Mouse (Mus musculus) cerebral cortex, adult 2 months (tissue): ENCODE measurements around the gene Prpf6.

Experiments
- WGBS: fragments of 180-500 bp; shearing (Covaris S2); methylation state at CpG from one replicate; pipeline ENCODE4 v1.1.7; 2018; 5-methylcytosine and 5-hydroxymethylcytosine counted together

The Prpf6 gene

GRCm38 (mm10) chr2:181591528-181592085 is at the start of gene Prpf6:
Prpf6 (plus strand) TSS chr2:181591868.
- WGBS, result 11% methylated on average over 5 of the region's 5 CpGs

DNA sequence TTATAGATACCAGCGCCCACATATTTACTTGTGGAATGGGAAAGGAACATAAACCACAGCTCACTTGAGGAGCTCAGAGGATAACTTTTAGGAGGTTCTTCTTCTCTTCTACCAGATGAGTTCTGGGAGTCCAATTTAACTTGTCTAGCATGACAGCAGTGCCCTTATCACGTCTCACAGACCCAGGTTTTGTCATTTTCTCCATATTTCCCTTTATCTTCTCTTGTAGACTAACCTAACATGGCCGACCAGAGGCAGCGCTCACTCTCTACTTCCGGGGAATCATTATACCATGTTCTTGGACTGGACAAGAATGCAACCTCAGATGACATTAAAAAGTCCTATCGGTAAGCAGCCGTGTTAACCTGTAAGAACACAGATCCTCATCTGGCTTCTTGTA is 45.5 kb upstream of the Prpf6 start:
- 95% methylated on average over 7 of the region's 7 CpGs for WGBS

DNA sequence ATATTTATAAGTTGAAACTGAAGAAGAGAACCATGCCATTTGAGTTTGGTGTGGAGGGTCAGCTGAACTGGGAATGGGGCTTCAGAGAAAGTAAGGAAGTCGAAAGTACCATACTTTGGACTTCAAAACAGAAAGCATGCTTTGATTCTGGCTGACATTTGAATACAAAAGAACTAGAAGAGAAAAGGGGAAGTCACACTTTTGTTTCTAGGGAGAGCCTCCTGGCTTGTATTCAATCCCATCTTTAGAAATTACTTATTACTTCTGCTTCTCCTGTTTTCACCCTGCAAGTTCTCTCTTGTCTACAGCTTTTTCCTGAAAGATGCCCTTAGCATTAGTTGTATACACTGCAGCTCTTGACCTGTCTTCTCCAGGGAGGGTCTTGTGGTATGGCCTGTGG is 43.4 kb upstream of the Prpf6 start:
- 60% methylated on average over 1 of the region's 1 CpGs for WGBS

- 74% methylated on average over 5 of the region's 5 CpGs for WGBS
Observed at GRCm38 (mm10) chr2:181548682-181549081, 43.0 kb upstream of the Prpf6 start.

GRCm38 (mm10) chr2:181550233-181550632 is 41.4 kb upstream of the Prpf6 start:
- 89% methylated on average over 2 of the region's 2 CpGs for WGBS

DNA sequence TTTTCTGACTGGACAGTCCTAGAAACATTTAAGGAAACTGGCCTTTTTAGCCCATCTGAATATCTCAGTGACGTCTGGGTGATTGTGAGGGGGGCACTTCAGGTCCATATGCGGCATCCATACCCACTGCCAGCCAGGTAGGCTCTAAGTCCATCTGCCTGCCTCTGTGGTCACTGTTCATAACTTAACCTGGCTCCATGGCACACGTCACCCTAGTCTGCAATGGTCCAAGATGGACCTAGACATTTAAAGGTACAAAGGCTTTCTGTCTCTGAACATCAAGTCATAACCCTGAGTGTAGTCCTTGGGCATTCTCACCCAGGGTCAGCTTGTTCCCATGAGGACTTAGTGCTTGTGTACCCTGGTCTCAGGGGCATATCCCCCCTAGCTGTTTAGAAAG is 24.3 kb upstream of the Prpf6 start:
- WGBS, result 96% methylated on average over 3 of the region's 3 CpGs

- WGBS, result 82% methylated on average over 7 of the region's 7 CpGs
Observed at GRCm38 (mm10) chr2:181568272-181569008, 23.2 kb upstream of the Prpf6 start.

DNA sequence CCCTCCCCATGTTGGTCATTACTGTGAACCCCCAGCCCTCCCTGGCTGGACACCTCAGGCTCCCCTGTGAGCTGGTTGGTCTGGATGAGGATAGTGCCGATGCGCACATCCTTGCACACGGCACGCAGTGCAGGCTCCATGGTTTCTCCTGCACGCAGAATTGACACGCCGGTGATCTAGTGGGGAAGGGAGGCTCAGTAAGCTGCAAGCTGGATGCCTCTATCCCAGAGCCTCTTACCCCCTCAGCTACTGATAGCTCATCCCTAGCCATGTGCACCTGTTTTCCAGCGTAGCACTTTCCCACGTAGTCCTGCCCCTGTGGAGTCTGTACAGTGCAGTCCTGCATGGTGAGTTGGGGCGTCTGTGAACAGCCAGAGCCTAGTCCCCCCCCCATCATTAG is 21.8 kb upstream of the Prpf6 start:
- WGBS, result 92% methylated on average over 10 of the region's 10 CpGs

GRCm38 (mm10) chr2:181570375-181570774 is 21.3 kb upstream of the Prpf6 start:
- 93% methylated on average over 8 of the region's 8 CpGs for WGBS

GRCm38 (mm10) chr2:181570921-181571595 is 20.6 kb upstream of the Prpf6 start:
- 57% methylated on average over 6 of the region's 6 CpGs for WGBS

DNA sequence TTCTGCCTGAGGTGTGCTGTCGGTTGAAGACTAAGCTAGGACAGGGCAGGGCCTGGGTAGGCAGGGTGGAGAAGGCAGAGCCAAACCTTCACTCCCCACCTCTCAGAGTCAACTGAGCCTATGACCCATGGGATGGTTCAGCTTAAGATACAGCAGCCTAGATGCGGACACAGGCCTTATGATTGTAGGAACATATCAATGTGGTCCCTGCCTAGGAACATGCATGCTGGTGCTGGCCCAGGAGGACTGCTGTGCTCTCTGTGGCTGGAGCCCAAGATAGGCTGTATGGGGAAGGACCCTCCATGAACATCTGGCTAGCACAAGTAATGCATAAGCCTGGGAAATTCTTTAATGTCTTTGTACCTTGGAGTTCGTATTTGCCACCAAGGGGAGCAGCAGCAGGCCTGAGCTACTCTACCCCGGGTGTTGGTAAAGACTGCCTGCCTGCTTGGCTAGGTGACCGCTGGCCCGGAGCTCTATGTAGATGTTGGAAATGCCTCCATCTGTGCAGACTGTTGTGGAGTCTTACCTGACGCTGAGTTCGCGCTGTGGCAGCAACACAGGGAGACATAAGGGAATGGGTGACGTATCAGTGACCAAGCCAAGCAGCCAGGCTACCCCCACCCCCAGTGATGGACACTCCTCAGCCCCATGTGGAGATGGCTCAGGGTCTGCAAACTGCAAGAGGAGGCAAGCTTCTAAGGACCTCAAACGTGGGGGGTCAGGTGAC is 19.6 kb upstream of the Prpf6 start:
- 93% methylated on average over 11 of the region's 11 CpGs for WGBS

GRCm38 (mm10) chr2:181572921-181573920 is 18.4 kb upstream of the Prpf6 start:
- WGBS, result 95% methylated on average over 15 of the region's 15 CpGs

GRCm38 (mm10) chr2:181573961-181574360 is 17.7 kb upstream of the Prpf6 start:
- 95% methylated on average over 9 of the region's 9 CpGs for WGBS

DNA sequence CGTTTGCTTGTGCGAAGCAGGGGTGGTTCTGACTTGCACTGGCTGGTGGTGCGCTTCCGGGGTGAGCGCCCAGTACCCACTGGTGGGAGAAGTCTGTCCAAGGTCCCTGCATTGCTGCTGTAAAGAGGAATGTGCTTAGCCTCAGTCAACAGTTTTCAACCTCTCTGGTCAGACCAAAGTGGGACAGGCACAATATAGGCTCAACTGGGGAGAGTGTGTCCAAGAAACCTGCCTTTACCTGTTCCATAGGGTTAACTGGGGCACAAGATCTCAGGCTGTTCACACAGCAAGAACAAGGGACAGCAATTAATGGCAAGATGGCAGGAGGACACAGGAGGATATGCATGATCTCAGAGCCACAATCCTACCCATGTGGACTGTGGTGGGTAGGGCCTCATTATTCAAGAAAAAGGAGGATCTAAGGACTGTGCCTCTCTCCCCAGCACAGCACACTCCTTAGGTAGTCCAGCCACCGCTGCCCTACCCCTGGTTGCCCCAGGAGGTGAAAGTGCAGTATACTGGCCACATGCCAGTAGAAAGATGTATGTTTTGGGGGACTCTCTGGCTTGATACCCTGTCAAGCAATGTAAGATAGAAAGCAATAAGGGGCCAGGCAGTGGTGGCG is 16.6 kb upstream of the Prpf6 start:
- WGBS, result 94% methylated on average over 7 of the region's 7 CpGs

DNA sequence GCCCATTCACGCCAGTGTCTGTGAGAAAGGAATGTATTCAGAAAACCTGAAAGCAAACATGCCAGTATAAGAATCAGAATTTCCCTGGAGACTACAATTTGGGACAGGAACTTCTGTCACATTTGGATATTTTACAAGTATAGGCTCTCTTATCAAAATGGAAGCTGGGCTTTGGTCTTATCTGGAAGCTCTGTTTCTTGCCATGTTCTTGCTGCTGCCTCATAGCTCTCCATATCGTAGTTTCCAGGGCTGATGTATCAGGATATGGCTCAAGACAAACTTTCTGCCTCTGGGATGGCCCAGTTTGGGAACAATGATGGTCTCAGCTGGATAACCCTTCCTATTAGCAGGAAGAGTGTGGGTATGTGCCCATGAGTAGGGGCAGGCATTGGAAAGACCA is 15.1 kb upstream of the Prpf6 start:
- 92% methylated on average over 2 of the region's 2 CpGs for WGBS

DNA sequence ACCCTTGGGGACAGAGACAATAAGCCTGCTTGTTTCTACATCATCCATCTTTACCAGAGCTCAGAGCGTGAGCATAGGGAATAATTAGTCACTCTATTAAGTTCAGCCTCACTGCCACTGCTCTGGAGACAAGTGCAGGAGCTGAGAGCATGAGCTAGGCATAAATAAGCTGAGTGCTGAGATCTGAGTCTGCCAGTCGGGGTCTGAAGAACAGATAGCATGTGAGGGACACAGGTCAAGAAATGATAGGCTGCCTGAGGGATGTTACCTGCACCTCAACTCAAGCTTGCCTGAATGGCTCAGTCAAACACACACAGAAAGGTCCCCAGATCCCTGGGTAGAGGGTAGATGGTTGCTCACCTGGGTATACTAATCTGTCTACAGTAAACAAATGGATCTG is 14.5 kb upstream of the Prpf6 start:
- WGBS, result 62% methylated on average over 2 of the region's 2 CpGs

- WGBS, result 46% methylated on average over 7 of the region's 7 CpGs
Observed at GRCm38 (mm10) chr2:181577981-181578581, 13.6 kb upstream of the Prpf6 start.

GRCm38 (mm10) chr2:181578790-181579618 is 12.7 kb upstream of the Prpf6 start:
- 73% methylated on average over 5 of the region's 5 CpGs for WGBS

- WGBS, result 92% methylated on average over 1 of the region's 1 CpGs
Observed at GRCm38 (mm10) chr2:181579681-181580080, 12.0 kb upstream of the Prpf6 start.
